ENCODE assay signal across 10 mouse cellular contexts in the genomic region with DNA sequence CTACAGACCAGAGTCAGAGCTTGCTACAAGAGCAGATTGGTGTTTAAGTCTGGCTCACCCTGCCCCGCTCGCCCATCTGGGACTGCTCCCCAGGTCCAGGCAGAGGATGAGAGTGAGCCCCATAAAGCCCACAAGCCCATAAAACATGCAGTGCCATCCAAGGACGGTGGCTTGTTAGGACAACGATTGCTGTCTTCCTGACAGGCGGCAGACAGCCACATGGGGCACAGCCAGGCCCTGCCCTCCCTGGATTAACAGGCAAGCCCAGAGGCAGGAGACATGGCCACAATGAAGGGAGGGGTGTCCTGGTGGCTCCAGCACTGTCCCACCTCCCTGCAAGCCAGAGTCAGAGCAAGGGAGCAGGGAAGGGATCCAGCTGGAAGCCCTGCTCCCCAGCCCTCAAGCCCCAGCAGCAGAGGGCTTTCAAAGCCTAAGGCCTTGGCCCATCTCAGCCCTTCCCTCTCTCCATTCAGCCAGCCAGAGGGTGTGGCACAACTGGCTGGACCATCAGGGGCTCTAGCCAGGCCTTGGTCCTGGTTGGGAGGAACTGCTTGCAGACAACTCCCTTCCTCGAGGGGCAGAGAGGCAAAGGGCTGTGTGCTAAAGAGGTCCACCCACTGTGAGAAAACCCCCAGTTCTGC. TPM values are rescaled to one million over a fixed set of nuclear protein-coding genes. Genes with fewer than 3 reads are reported as not detected.
A peak's percentile ranks its signal among the peaks of the same experiment; 100 is the strongest.
DNase-seq lines count a peak whose midpoint lies in the region; ATAC-seq lines count a peak whose summit lies in the region.
"Had no signal": no experiment of that assay in that cellular context is flagged by ENCODE, and none has a peak within 500 bp of the region (broad histone marks: within the 10 kb centered on the region; RNA-seq: fewer than 3 reads in every experiment).

No protein-coding gene starts in this region.

- H3K4me2 ChIP-seq in hindbrain, embryonic 13.5 days = no peak overlapping the region

- no peak for DNase-seq in hindbrain, embryonic 10.5 days (ENCODE audit: low spot score)
- peak; percentile 75 for DNase-seq in NIH3T3 (ENCODE audit: low read depth)
- DNase-seq in heart, adult 8-10 months (ENCODE audit: low spot score) = peak; percentile 66
- DNase-seq in lung, adult 18-20 months = peak; percentile 72 to 74
- DNase-seq in yolk sac, embryonic 10.5 days (ENCODE audit: low spot score) = no peak
- no peak for DNase-seq in thymus, postnatal 25 days
- DNase-seq in left cerebral cortex, adult 9 months (ENCODE audit: low spot score in 2 of 2) = no peak

- WGBS in hindbrain, embryonic 10.5 days = 64% methylated on average over 6 of the region's 6 CpGs
- WGBS in hindbrain, embryonic 13.5 days = 75% methylated on average over 6 of the region's 6 CpGs

- peaks cover 62% of the 10 kb centered on the region for H3K4me1 ChIP-seq in hindbrain, embryonic 10.5 days (replicated peaks)
- H3K4me1 ChIP-seq in hindbrain, embryonic 13.5 days (replicated peaks) = peaks cover 27% of the 10 kb centered on the region

- no peak overlapping the region for H3K4me3 ChIP-seq in hindbrain, embryonic 10.5 days
- no peak overlapping the region for H3K4me3 ChIP-seq in hindbrain, embryonic 13.5 days

- no peak overlapping the region; the same call in 1 of the 2 replicates for H3K9ac ChIP-seq in hindbrain, embryonic 13.5 days
- H3K9ac ChIP-seq: liver, embryonic 14.5 days had no signal

- ATAC-seq in hindbrain, embryonic 13.5 days (ENCODE audit: low FRiP score) = no peak

- peaks cover 9% of the 10 kb centered on the region; the same call in 1 of the 2 replicates for H3K27me3 ChIP-seq in hindbrain, embryonic 10.5 days (ENCODE audit: insufficient read depth, poor library complexity, severe bottlenecking)
- no peaks in the 10 kb centered on the region for H3K27me3 ChIP-seq in hindbrain, embryonic 13.5 days
- H3K27me3 ChIP-seq: CH12.LX had no signal

- H3K9me3 ChIP-seq in hindbrain, embryonic 10.5 days = no peaks in the 10 kb centered on the region
- no peaks in the 10 kb centered on the region for H3K9me3 ChIP-seq in hindbrain, embryonic 13.5 days

- H3K27ac ChIP-seq in hindbrain, embryonic 10.5 days = peak overlapping the region; percentile 73
- no peak overlapping the region for H3K27ac ChIP-seq in hindbrain, embryonic 13.5 days
- H3K27ac ChIP-seq: liver, embryonic 14.5 days had no signal

- no peaks in the 10 kb centered on the region for H3K36me3 ChIP-seq in hindbrain, embryonic 10.5 days
- no peaks in the 10 kb centered on the region for H3K36me3 ChIP-seq in hindbrain, embryonic 13.5 days

RNA-seq across cellular contexts. Expression of gene Tns1, which starts 40.1 kb away (rescaled TPM):
- 15.1 and 15.3 TPM in 2 replicates for polyA plus RNA-seq in hindbrain, embryonic 10.5 days (2016; fragmentation: Nextera tagmentation; extraction: Ambion mirVana)
- polyA plus RNA-seq in hindbrain, embryonic 13.5 days (2015; fragmentation: Nextera tagmentation; extraction: Ambion mirVana) = 10.3 and 13.0 TPM in 2 replicates
- 100 to 1,000 TPM; 733 to 828 (median 798) TPM for total RNA-seq in heart, adult 8-10 months (2022)

RNA-seq across cellular contexts. Expression of gene Rufy4, which starts 41.2 kb away (rescaled TPM):
- 0.31 and 0.37 TPM in 2 replicates for polyA plus RNA-seq in hindbrain, embryonic 10.5 days (2016; fragmentation: Nextera tagmentation; extraction: Ambion mirVana)
- 0.57 and 0.60 TPM in 2 replicates for polyA plus RNA-seq in hindbrain, embryonic 13.5 days (2015; fragmentation: Nextera tagmentation; extraction: Ambion mirVana)
- 1 to 10 TPM in 3 of 4 experiments, under 1 TPM in 1; 0.52 to 1.8 (median 1.3) TPM for total RNA-seq in heart, adult 8-10 months (2022)
- total RNA-seq: CH12.LX had no signal

Comparison
In these comparisons a context has a peak if more than half of its experiments do, and no peak if none do; other contexts are left out.
1. DNase-seq: peak in NIH3T3 (single experiment), heart, adult 8-10 months (single experiment) and lung, adult 18-20 months (2 of 2); none in hindbrain, embryonic 10.5 days (single experiment), yolk sac, embryonic 10.5 days (single experiment), thymus, postnatal 25 days (single experiment) and left cerebral cortex, adult 9 months (0 of 2).